Mouse (Mus musculus) hindbrain, postnatal 0 days (tissue): ENCODE results near the gene Dnajb8. TPM values are rescaled to one million over a fixed set of nuclear protein-coding genes. Genes with fewer than 3 reads are reported as not detected.

Experiments used
- ATAC-seq: fragments of 200-750 bp; cut with Nextera tagmentation; 2 replicates; pipeline ENCODE4 v1.8.0; 2017; ENCODE audit warnings: mild to moderate bottlenecking, moderate TSS enrichment, moderate library complexity
- DNase-seq: peaks from one replicate; pipeline ENCODE4 v3.0.0-alpha.2; 2015; ENCODE audit warnings: low spot score
- H3K27ac ChIP-seq: fragments of 300-500 bp; sonication (generic); 2 replicates; pipeline ENCODE4 v1.5.1; 2014; ENCODE audit warnings: mild to moderate bottlenecking
- H3K27me3 ChIP-seq: fragments of 300-500 bp; sonication (generic); 2 replicates; pipeline ENCODE4 v1.6.1; 2014; ENCODE audit warnings: low read length, mixed read lengths; ENCODE audit not compliant: insufficient read depth
- H3K36me3 ChIP-seq: fragments of 300-500 bp; sonication (generic); 2 replicates; pipeline ENCODE4 v1.6.1; 2014; ENCODE audit warnings: low read length, mixed read lengths; ENCODE audit not compliant: insufficient read depth
- H3K4me1 ChIP-seq: fragments of 300-500 bp; sonication (generic); 2 replicates; pipeline ENCODE4 v1.6.1; 2014; ENCODE audit warnings: antibody characterized with exemption, low read length, mixed read lengths; ENCODE audit not compliant: insufficient read depth
- H3K4me2 ChIP-seq: fragments of 300-500 bp; sonication (generic); 2 replicates; pipeline ENCODE4 v1.6.1; 2014; ENCODE audit warnings: low read depth, mild to moderate bottlenecking, low read length, moderate library complexity, mixed read lengths
- H3K4me3 ChIP-seq: fragments of 300-500 bp; sonication (generic); 2 replicates; pipeline ENCODE4 v1.5.1; 2014; ENCODE audit warnings: low read length
- H3K9ac ChIP-seq: fragments of 300-500 bp; sonication (generic); replicated peaks from 2 replicates; pipeline ENCODE4 v1.6.1; 2014; ENCODE audit warnings: mild to moderate bottlenecking, low read length, moderate library complexity, mixed read lengths
- H3K9me3 ChIP-seq: fragments of 300-500 bp; sonication (generic); 2 replicates; pipeline ENCODE4 v1.6.1; 2016; ENCODE audit warnings: low read length, mixed read lengths
- CTCF ChIP-seq: IDR thresholded peaks from 2 replicates; pipeline ENCODE4 v1.5.1; 2016; ENCODE audit warnings: antibody characterized with exemption, control low read depth, low read depth
- WGBS: fragments of 180-500 bp; shearing (Covaris S2); extraction: QIAGEN DNeasy Blood & Tissue Kit; methylation state at CpG from one replicate; pipeline ENCODE4 v1.1.7; 2014; 5-methylcytosine and 5-hydroxymethylcytosine counted together
- polyA plus RNA-seq: library from polyadenylated mRNA; unstranded; fragments of >200 nt; fragmentation: Nextera tagmentation; extraction: Ambion mirVana; gene quantifications from 2 replicates; pipeline ENCODE4 v1.2.1, GENCODE M21; 2015
- total RNA-seq: library from RNA; depleted of rRNA; stranded (reverse); fragments of >200 nt; gene quantifications from 2 replicates; pipeline ENCODE4 v1.2.3, GENCODE M21; 2014; rRNA removed

The Dnajb8 gene
- not detected in 2 replicates for total RNA-seq
- polyA plus RNA-seq = not detected in 2 replicates

DNA sequence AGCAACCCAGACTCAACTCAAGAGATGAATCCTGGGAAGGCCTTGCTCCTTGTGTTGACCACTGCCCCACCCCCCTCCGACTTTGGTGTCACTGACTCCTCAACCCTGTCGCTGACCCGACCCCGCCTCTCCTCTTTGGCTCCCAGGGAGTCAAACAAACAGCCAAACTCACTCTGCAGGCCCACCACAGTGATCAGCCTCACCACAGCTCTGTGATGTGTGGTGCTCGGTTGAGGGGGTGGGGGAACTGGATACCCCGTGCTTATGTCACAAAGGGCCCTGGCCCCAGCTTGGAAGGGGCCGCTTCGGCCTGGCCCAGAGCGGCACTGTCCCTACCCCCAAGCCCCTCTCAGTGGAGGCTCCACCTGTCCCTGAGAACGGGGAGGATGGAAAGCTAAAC lies at the start of gene Dnajb8:
Gene Dnajb8, plus strand, starts transcription at position 301 of the 400 bp plus-strand sequence.
- no peak for ATAC-seq
- Histone ChIP-seq H3K27ac (no peak within 1 kb of the TSS), H3K4me1 (0 out of 2 replicates have a peak, but pooled peaks cover 5% of the 10 kb centered on the region), H3K4me2 (no peak within 1 kb of the TSS), H3K9ac (no peak within 1 kb of the TSS), H3K27me3 (no peaks in the 10 kb centered on the region), H3K36me3 (no peaks in the 10 kb centered on the region), H3K9me3 (peaks cover 3% of the 10 kb centered on the region; the same call in 1 of the 2 replicates), H3K4me3 (no peak within 1 kb of the TSS)
- 45% methylated on average over 10 of the region's 10 CpGs for whole genome bisulfite sequencing
- DNase-seq = no peak
- no peak for TF ChIP-seq CTCF

- H3K4me1 ChIP-seq = no peaks in the 10 kb centered on the region
- WGBS = 96% methylated on average over 3 of the region's 3 CpGs
- ATAC-seq = no peak
Observed at GRCm38 (mm10) chr6:88174191-88174590, 47.9 kb upstream of the Dnajb8 start.

GRCm38 (mm10) chr6:88174676-88175075 lies 47.4 kb upstream of the Dnajb8 start:
- no peak for ATAC-seq

More at GRCm38 (mm10) chr6:88174191-88174590, 47.9 kb upstream of the Dnajb8 start:
- TF ChIP-seq CTCF = no peak
- no peak overlapping the region for H3K9ac ChIP-seq
- H3K4me3 ChIP-seq = no peak overlapping the region
- H3K27ac ChIP-seq = no peak overlapping the region
- H3K9me3 ChIP-seq = peaks cover 5% of the 10 kb centered on the region; the same call in 1 of the 2 replicates
- no peak for DNase-seq
- no peaks in the 10 kb centered on the region for H3K36me3 ChIP-seq
- no peak overlapping the region for H3K4me2 ChIP-seq
- H3K27me3 ChIP-seq = no peaks in the 10 kb centered on the region

DNA sequence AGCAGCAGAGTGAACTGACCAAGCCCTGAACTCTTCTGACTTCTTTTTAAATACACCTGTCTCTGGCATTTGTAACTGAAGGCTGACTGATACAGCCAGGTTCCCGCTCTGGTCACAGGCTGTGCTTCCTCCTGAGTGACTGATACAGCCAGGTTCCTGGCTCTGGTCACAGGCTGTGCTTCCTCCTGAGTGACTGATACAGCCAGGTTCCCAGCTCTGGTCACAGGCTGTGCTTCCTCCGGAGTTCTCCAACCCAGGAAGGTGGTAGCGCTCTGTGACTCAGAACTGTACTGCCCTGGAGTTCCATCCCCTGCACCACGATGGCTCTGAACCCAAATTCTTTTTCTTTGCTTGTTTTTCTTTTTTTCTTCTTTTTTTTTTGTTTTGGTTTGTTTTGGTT lies 37.4 kb upstream of the Dnajb8 start:
- no peak for DNase-seq
- Histone ChIP-seq H3K4me3 (no peak overlapping the region), H3K4me1 (peaks cover 5% of the 10 kb centered on the region; the same call in 1 of the 2 replicates), H3K4me2 (no peak overlapping the region), H3K27ac (no peak overlapping the region), H3K9ac (no peak overlapping the region), H3K36me3 (no peaks in the 10 kb centered on the region), H3K9me3 (no peaks in the 10 kb centered on the region), H3K27me3 (peaks cover 19% of the 10 kb centered on the region; the same call in 1 of the 2 replicates)
- TF ChIP-seq CTCF = no peak
- ATAC-seq = no peak
- WGBS = 81% methylated on average over 4 of the region's 4 CpGs

More at GRCm38 (mm10) chr6:88174676-88175075, 47.4 kb upstream of the Dnajb8 start:
- Histone ChIP-seq H3K4me3 (no peak overlapping the region), H3K36me3 (no peaks in the 10 kb centered on the region), H3K9ac (no peak overlapping the region), H3K27me3 (no peaks in the 10 kb centered on the region), H3K4me1 (no peaks in the 10 kb centered on the region), H3K4me2 (no peak overlapping the region), H3K27ac (no peak overlapping the region), H3K9me3 (peaks cover 5% of the 10 kb centered on the region; the same call in 1 of the 2 replicates)
- no peak for DNase-seq
- TF ChIP-seq CTCF = no peak
- 90% methylated on average over 2 of the region's 2 CpGs for WGBS

DNA sequence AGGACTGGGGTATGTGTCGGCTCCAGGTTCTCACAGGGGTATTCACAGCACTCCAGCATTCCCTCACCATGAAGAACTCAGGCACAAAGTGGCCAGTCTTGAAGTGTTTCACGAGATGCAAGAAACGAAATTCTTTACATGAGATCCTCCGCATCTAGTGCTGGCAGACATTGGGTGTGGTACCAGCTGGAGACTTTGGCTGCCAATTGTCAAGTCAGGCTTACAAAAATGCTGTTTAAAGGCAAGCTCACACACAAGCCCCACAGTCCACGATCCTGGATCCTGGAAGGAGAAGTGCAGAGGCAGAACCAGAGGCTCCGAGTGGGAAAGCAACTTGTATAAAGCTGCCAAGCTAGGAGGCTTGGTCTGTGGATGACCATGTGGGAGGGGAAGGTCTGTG lies 33.9 kb upstream of the Dnajb8 start:
- 71% methylated on average over 6 of the region's 6 CpGs for WGBS
- Histone ChIP-seq H3K36me3 (no peaks in the 10 kb centered on the region), H3K27ac (no peak overlapping the region), H3K4me1 (peaks cover 5% of the 10 kb centered on the region; the same call in 1 of the 2 replicates), H3K9ac (no peak overlapping the region), H3K4me2 (no peak overlapping the region), H3K9me3 (no peaks in the 10 kb centered on the region), H3K27me3 (peaks cover 50% of the 10 kb centered on the region), H3K4me3 (no peak overlapping the region)
- TF ChIP-seq CTCF = no peak
- DNase-seq = no peak
- no peak for ATAC-seq

DNA sequence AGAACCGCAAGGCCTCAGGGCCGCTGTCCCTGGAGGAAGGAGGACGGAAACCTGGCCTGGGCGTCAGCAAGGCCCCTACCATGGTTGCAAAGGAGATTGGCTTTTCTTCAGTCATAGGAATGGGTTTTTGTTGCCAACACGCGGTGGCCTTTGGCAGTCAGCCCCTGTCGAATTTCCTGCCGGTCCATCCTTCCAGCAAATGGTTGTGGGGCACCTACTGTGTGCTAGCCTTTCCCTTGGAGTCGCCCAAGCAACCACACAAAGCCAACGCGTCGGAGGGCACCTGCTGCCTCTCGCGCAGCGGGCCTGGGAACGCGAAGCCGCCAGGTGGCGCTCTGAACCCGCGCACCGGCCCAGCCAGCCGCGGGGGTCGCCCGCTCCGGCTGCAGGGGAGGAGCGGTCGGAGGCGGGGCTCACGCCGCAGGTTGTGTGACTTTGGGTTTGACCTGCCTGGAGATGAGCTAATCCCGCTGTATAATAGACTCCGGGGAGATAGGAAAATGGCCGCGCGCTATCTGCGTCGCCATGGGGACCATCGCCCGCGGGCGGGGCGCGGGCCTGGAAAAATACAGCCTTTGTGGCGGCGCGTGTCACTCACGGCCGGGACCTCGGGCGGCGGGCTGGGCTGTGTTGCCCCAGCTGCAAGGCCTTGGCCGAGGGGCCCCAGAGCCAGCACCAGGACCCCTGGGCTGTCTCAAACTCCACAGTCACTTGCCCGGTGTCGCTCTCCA lies 32.6 kb upstream of the Dnajb8 start:
- ATAC-seq = peak; percentile 83
- Histone ChIP-seq H3K4me3 (peak overlapping the region; percentile 44), H3K27me3 (peaks cover 61% of the 10 kb centered on the region), H3K36me3 (no peaks in the 10 kb centered on the region), H3K4me1 (peaks cover 12% of the 10 kb centered on the region; the same call in 1 of the 2 replicates), H3K9ac (peak overlapping the region; percentile 14; the same call in 1 of the 2 replicates), H3K27ac (no peak overlapping the region), H3K4me2 (peak overlapping the region; percentile 72), H3K9me3 (no peaks in the 10 kb centered on the region)
- WGBS = under 1% methylated on average over 56 of the region's 56 CpGs
- DNase-seq = peak; percentile 82
- TF ChIP-seq CTCF = peak; percentile 67

GRCm38 (mm10) chr6:88190043-88190309 lies 32.1 kb upstream of the Dnajb8 start:
- Histone ChIP-seq H3K27ac (no peak overlapping the region), H3K9me3 (no peaks in the 10 kb centered on the region), H3K4me2 (peak overlapping the region; percentile 72), H3K4me1 (peaks cover 12% of the 10 kb centered on the region; the same call in 1 of the 2 replicates), H3K27me3 (peaks cover 64% of the 10 kb centered on the region), H3K9ac (0 out of 2 replicates have a peak overlapping the region, but pooled peaks have one; percentile 14), H3K4me3 (peak overlapping the region; percentile 44), H3K36me3 (no peaks in the 10 kb centered on the region)
- ATAC-seq (no peak), DNase-seq (no peak)
- no peak for TF ChIP-seq CTCF
- WGBS = 1% methylated on average over 13 of the region's 13 CpGs
